Mouse (Mus musculus): ENCODE measurements around the gene Fbxl3. TPM values are rescaled to one million over a fixed set of nuclear protein-coding genes. Genes with fewer than 3 reads are reported as not detected.

Gene Fbxl3
- 27.8 TPM for polyA plus RNA-seq (2017; shearing (Covaris generic))

DNA sequence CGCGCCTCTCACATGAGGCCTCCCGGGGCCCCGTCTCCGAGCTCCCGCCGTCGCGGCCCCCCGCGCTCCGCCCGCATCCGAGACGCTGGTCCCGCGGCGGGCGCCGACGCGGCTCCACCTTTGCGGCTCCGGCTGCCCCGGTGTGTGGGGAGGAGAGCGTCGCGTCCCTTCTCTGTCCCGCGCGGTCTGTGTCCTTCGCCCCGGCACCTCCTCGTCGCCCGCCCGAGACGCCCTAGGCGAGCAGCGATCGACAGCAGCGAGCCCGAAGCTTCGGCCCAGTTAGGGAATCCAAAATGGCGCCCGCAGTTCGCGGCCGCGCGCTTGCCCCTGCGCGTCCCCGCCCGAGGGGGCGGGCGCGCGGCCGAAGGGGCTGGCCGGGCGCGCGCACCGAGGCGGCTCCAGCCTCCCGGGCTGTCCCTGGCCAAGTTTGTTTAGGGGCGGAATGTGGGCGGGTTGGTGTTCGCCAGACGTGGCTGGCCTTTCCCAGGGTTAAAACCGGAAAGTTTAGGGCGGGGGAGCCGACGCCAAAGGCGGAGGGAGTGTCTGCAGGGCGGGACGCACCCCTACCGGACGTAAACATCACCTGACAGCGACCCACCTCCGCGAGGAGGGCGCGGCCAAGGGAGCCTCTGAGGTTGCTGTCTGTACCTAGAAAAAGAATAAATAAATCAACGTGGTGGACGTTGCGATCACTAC lies at the start of gene Fbxl3:
Gene Fbxl3, minus strand, starts transcription at position 329 of the 696 bp plus-strand sequence.

DNA sequence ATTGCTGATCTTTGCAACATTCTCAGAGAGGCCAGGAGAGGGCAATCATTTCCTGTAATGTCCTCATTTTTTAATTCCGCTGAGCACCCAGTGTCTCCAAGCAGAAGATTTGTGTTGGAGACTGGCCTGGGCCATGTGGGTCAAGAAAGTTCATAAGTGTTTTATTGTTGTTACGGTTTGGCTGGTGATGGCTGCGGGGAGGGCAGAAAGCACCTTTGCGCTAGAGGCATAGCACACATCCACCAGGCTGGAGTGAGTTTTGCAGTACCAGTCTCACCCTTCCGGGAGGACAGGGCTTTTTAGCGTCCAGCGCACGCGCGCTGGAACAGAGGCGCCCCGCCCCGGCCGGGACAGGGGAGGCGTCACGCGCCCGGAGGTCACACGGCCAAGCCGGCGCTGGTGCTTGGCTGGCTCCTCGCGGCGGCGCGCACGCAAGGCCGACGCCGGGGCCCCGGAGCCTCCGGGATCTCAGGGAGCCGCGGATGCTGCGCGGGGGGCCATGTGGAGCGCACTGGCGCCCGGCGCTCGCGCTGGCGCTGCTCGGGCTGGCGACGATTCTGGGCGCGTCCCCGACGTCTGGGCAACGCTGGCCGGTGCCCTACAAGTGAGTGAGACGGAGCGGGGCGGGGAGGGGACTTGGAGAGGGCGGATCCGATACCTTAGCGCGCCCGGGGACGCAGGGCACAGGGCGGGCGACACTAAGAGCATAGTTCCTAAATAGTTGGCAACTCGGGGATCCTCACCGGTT lies 29.3 kb downstream of the Fbxl3 start, which contains the start of gene Cln5:
Gene Cln5, plus strand, starts transcription at position 353 of the 748 bp plus-strand sequence.

DNA sequence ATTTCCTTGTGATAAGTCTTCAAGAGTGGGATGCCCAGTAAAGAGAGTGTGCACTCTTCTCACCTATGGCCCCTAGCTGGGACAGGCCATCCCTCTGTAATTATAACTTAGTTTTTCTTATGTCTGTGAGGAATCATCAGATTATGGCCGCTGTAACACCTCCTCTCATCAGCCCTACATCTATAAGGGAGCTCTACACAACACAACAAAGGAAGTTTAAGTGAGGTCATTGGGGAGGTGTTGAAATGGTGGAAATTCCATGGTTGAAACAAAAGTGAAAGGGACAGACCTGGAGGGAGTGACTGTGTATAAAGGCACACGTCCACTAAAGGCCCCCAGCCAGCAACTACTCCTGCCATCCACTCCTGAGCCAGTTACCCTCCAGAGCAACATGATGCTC lies 52.7 kb downstream of the Fbxl3 start, which contains the start of gene Acod1:
Gene Acod1, plus strand, starts transcription at position 301 of the 400 bp plus-strand sequence.

Other genes with a start within 250 kb of the Fbxl3 start
- gene Kctd12, start 116.9 kb downstream of the Fbxl3 start, polyA plus RNA-seq (2017; shearing (Covaris generic)): 0.38 TPM
- gene Acod1, start 52.6 kb downstream of the Fbxl3 start, polyA plus RNA-seq (2017; shearing (Covaris generic)): 0.48 TPM
- 20.6 TPM for gene Cln5, start 29.4 kb downstream of the Fbxl3 start, polyA plus RNA-seq (2017; shearing (Covaris generic))
- 53.2 TPM for gene Mycbp2, start 247.2 kb upstream of the Fbxl3 start, polyA plus RNA-seq (2017; shearing (Covaris generic))

Data from inflammation-experienced regulatory T-cells, adult 16 weeks (primary cell).